Mouse (Mus musculus): ENCODE data around the gene Ttbk1. TPM values are rescaled to one million over a fixed set of nuclear protein-coding genes. Genes with fewer than 3 reads are reported as not detected.

Ttbk1 gene
- polyA plus RNA-seq, 1 experiment from 2014 or later = 2.1 TPM

- peaks cover 26% of the 10 kb centered on the region for H3K4me1 ChIP-seq (replicated peaks)
- 14% methylated on average over 8 of the region's 8 CpGs for WGBS
- peaks cover 67% of the 10 kb centered on the region for H3K27me3 ChIP-seq (ENCODE audit: insufficient read depth, poor library complexity, severe bottlenecking)
- H3K27ac ChIP-seq = no peak overlapping the region
- DNase-seq (ENCODE audit: low spot score) = no peak
- H3K9me3 ChIP-seq = no peaks in the 10 kb centered on the region
- H3K4me3 ChIP-seq = peak overlapping the region; percentile 46
- H3K36me3 ChIP-seq = peaks cover 4% of the 10 kb centered on the region; the same call in 1 of the 2 replicates
These were observed 26.1 kb downstream of the Ttbk1 start for GRCm38 (mm10) chr17:46461347-46461746.

DNA sequence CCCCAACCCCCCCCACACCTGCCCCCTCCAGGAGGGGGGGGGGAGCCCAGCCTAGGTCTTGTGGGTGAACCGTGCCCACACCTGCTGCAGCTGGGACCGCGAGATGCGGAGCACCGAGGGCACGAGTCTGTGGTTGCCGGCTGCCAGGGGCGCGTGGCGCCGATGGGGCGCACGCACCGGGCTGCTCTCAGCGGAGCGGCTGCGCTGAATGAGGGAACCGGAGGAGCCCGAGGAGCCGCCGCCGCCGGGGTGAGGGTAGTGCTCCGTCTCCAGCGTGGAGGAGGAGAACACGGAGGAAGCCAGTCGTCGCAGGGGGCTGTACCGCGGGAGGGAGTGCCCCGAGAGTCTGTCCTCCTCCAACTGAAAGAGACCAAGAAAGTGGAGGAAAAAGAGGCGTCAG lies 26.8 kb downstream of the Ttbk1 start:
- peak overlapping the region; percentile 46 for H3K4me3 ChIP-seq
- DNase-seq (ENCODE audit: low spot score) = no peak
- no peaks in the 10 kb centered on the region for H3K9me3 ChIP-seq
- 1% methylated on average over 32 of the region's 32 CpGs for WGBS
- H3K36me3 ChIP-seq = peaks cover 4% of the 10 kb centered on the region; the same call in 1 of the 2 replicates
- H3K4me1 ChIP-seq (replicated peaks) = peaks cover 33% of the 10 kb centered on the region
- H3K27ac ChIP-seq = peak overlapping the region; percentile 50; the same call in 1 of the 2 replicates
- peaks cover 74% of the 10 kb centered on the region for H3K27me3 ChIP-seq (ENCODE audit: insufficient read depth, poor library complexity, severe bottlenecking)

- DNase-seq (ENCODE audit: low spot score) = no peak
- peaks cover 4% of the 10 kb centered on the region; the same call in 1 of the 2 replicates for H3K36me3 ChIP-seq
- no peak overlapping the region for H3K27ac ChIP-seq
- 22% methylated on average over 3 of the region's 3 CpGs for WGBS
- peaks cover 55% of the 10 kb centered on the region for H3K4me1 ChIP-seq (replicated peaks)
- H3K4me3 ChIP-seq = no peak overlapping the region
- no peaks in the 10 kb centered on the region for H3K9me3 ChIP-seq
- peaks cover 96% of the 10 kb centered on the region for H3K27me3 ChIP-seq (ENCODE audit: insufficient read depth, poor library complexity, severe bottlenecking)
These were observed 29.0 kb downstream of the Ttbk1 start for GRCm38 (mm10) chr17:46458439-46458838.

DNA sequence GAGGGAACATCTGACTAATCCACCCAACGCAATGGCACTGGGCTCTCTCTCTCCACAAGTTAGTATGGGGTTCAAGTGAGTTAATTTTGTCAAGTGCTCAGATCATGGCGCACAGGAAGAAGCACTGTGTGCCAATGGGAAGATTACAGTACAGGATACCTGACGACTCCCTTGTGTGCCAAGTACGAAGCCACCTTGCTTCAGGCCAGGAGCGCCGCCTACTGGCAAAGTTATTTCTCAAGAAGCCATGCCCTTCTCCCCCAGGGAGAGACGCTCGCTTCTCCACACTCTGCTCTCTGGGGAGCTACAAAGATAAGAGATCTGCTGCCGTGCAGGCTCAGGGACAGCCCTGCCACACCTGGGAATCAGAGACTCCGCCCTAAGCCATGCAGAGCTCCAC lies 29.7 kb downstream of the Ttbk1 start:
- H3K4me1 ChIP-seq (replicated peaks) = peaks cover 62% of the 10 kb centered on the region
- no peak overlapping the region for H3K4me3 ChIP-seq
- no peak for DNase-seq (ENCODE audit: low spot score)
- H3K36me3 ChIP-seq = peaks cover 4% of the 10 kb centered on the region; the same call in 1 of the 2 replicates
- H3K27ac ChIP-seq = no peak overlapping the region
- H3K9me3 ChIP-seq = no peaks in the 10 kb centered on the region
- 14% methylated on average over 10 of the region's 10 CpGs for WGBS
- peaks cover 98% of the 10 kb centered on the region for H3K27me3 ChIP-seq (ENCODE audit: insufficient read depth, poor library complexity, severe bottlenecking)

DNA sequence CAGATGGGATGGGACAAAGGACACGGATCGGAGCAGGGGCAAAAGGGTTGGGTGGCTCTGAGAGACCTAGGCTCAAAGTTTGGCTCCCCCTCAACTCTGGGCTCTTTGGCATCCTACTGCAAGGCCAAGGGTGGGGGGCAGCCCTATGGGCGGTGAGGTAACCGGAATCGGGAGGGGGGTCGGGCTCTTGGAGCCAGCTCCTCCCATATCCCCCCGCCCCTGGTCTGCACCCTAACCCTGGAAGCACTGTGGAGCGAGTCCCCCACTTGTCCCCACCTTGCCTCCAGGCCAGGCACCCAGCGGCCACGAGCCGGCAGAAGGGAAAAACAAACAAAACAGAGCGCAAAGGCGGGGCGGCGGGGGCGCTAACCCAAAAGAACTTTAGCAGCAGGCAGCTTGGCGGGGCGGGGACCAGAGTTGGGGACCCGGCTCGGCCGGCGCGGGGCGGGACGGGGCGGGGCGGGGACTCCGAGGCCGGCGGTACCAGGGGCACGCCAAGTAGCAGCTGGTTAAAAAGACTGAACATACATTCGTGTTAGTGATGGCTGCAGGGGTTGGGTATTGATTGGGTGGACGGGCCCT lies 32.3 kb downstream of the Ttbk1 start:
- under 1% methylated on average over 33 of the region's 33 CpGs for WGBS
- DNase-seq (ENCODE audit: low spot score) = peak; percentile 67
- Histone ChIP-seq H3K4me3 (peak overlapping the region; percentile 58), H3K4me1 (replicated peaks) (peaks cover 53% of the 10 kb centered on the region), H3K27me3 (ENCODE audit: insufficient read depth, poor library complexity, severe bottlenecking) (peaks cover 86% of the 10 kb centered on the region), H3K27ac (peak overlapping the region; percentile 82), H3K9me3 (no peaks in the 10 kb centered on the region), H3K36me3 (peaks cover 6% of the 10 kb centered on the region; the same call in 1 of the 2 replicates)

GRCm38 (mm10) chr17:46454539-46454938 lies 32.9 kb downstream of the Ttbk1 start:
- peaks cover 79% of the 10 kb centered on the region for H3K27me3 ChIP-seq (ENCODE audit: insufficient read depth, poor library complexity, severe bottlenecking)

GRCm38 (mm10) chr17:46453970-46454411 lies 33.5 kb downstream of the Ttbk1 start:
- Histone ChIP-seq H3K36me3 (0 out of 2 replicates have a peak, but pooled peaks cover 3% of the 10 kb centered on the region), H3K4me1 (replicated peaks) (peaks cover 51% of the 10 kb centered on the region), H3K4me3 (peak overlapping the region; percentile 58), H3K9me3 (no peaks in the 10 kb centered on the region), H3K27ac (peak overlapping the region; percentile 82), H3K27me3 (ENCODE audit: insufficient read depth, poor library complexity, severe bottlenecking) (peaks cover 79% of the 10 kb centered on the region)
- 1% methylated on average over 26 of the region's 26 CpGs for WGBS
- peak; percentile 47 for DNase-seq (ENCODE audit: low spot score)

More at GRCm38 (mm10) chr17:46454539-46454938, 32.9 kb downstream of the Ttbk1 start:
- DNase-seq (ENCODE audit: low spot score) = peak; percentile 34
- Histone ChIP-seq H3K36me3 (0 out of 2 replicates have a peak, but pooled peaks cover 3% of the 10 kb centered on the region), H3K4me1 (replicated peaks) (peaks cover 51% of the 10 kb centered on the region), H3K9me3 (no peaks in the 10 kb centered on the region), H3K27ac (peak overlapping the region; percentile 82), H3K4me3 (peak overlapping the region; percentile 58)
- under 1% methylated on average over 9 of the region's 9 CpGs for WGBS

GRCm38 (mm10) chr17:46453302-46453948 lies 34.0 kb downstream of the Ttbk1 start:
- Histone ChIP-seq H3K27ac (peak overlapping the region; percentile 82), H3K9me3 (no peaks in the 10 kb centered on the region), H3K4me3 (peak overlapping the region; percentile 58), H3K36me3 (0 out of 2 replicates have a peak, but pooled peaks cover 3% of the 10 kb centered on the region), H3K4me1 (replicated peaks) (peaks cover 47% of the 10 kb centered on the region), H3K27me3 (ENCODE audit: insufficient read depth, poor library complexity, severe bottlenecking) (peaks cover 79% of the 10 kb centered on the region)
- WGBS = 7% methylated on average over 13 of the region's 13 CpGs
- DNase-seq (ENCODE audit: low spot score) = peak; percentile 25

DNA sequence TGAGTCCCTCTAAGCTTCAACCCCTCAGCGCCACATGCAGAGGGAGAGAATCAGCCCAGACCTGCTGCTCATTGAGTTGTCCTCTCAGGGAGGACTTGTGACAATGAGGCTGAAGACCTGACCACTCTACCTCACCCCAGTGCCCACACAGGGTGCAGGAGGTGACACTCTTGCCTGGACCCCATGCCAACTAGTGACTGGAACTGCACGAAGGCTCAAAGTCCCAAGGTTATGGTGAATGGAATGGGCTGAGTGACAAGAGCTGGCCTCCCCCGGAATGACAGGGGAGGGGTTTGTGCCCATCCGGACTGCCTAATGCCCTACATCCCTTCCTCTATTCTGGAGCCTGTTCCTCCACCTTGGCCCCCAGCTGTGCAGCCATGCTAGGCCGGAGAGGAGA lies 34.8 kb downstream of the Ttbk1 start:
- Histone ChIP-seq H3K9me3 (no peaks in the 10 kb centered on the region), H3K4me1 (replicated peaks) (peaks cover 48% of the 10 kb centered on the region), H3K27ac (0 out of 2 replicates have a peak overlapping the region, but pooled peaks have one; percentile 82), H3K36me3 (0 out of 2 replicates have a peak, but pooled peaks cover 3% of the 10 kb centered on the region), H3K27me3 (ENCODE audit: insufficient read depth, poor library complexity, severe bottlenecking) (peaks cover 77% of the 10 kb centered on the region), H3K4me3 (no peak overlapping the region; the same call in 1 of the 2 replicates)
- 28% methylated on average over 5 of the region's 5 CpGs for whole genome bisulfite sequencing
- DNase-seq (ENCODE audit: low spot score) = no peak

GRCm38 (mm10) chr17:46446264-46446663 lies 41.2 kb downstream of the Ttbk1 start:
- H3K27me3 ChIP-seq (ENCODE audit: insufficient read depth, poor library complexity, severe bottlenecking) = peaks cover 81% of the 10 kb centered on the region
- peaks cover 63% of the 10 kb centered on the region for H3K4me1 ChIP-seq (replicated peaks)
- H3K36me3 ChIP-seq = peaks cover 6% of the 10 kb centered on the region; the same call in 1 of the 2 replicates
- no peak overlapping the region for H3K4me3 ChIP-seq
- no peak overlapping the region for H3K27ac ChIP-seq
- 88% methylated on average over 16 of the region's 16 CpGs for WGBS
- no peak for DNase-seq (ENCODE audit: low spot score)
- no peaks in the 10 kb centered on the region for H3K9me3 ChIP-seq

GRCm38 (mm10) chr17:46444839-46445579 lies 42.5 kb downstream of the Ttbk1 start:
- peak overlapping the region; percentile 74 for H3K27ac ChIP-seq
- H3K4me1 ChIP-seq (replicated peaks) = peaks cover 63% of the 10 kb centered on the region
- H3K4me3 ChIP-seq = peak overlapping the region; percentile 52
- H3K36me3 ChIP-seq = peaks cover 3% of the 10 kb centered on the region; the same call in 1 of the 2 replicates
- 2% methylated on average over 50 of the region's 50 CpGs for WGBS
- peak; percentile 41 for DNase-seq (ENCODE audit: low spot score)
- peaks cover 87% of the 10 kb centered on the region for H3K27me3 ChIP-seq (ENCODE audit: insufficient read depth, poor library complexity, severe bottlenecking)
- H3K9me3 ChIP-seq = no peaks in the 10 kb centered on the region

- H3K36me3 ChIP-seq = no peaks in the 10 kb centered on the region
- no peak for DNase-seq (ENCODE audit: low spot score)
- no peak overlapping the region for H3K4me3 ChIP-seq
- H3K27me3 ChIP-seq (ENCODE audit: insufficient read depth, poor library complexity, severe bottlenecking) = peaks cover 71% of the 10 kb centered on the region
- no peaks in the 10 kb centered on the region for H3K9me3 ChIP-seq
- H3K27ac ChIP-seq = no peak overlapping the region
- 92% methylated on average over 10 of the region's 10 CpGs for WGBS
- peaks cover 31% of the 10 kb centered on the region for H3K4me1 ChIP-seq (replicated peaks)
These were observed 48.3 kb downstream of the Ttbk1 start for GRCm38 (mm10) chr17:46439176-46439575.
